Mouse (Mus musculus) lung, adult 2 months (tissue): ENCODE data around the gene Tcf7. TPM values are rescaled to one million over a fixed set of nuclear protein-coding genes. Genes with fewer than 3 reads are reported as not detected.

ENCODE experiments used
- DNase-seq: peaks from one replicate; pipeline ENCODE4 v3.0.0; 2022
- H3K4me1 ChIP-seq: fragments of 200-500 bp; 2 replicates; pipeline ENCODE4 v1.6.1; 2011; ENCODE audit warnings: low read length; ENCODE audit not compliant: control insufficient read depth, insufficient read depth
- H3K4me3 ChIP-seq: fragments of 200-500 bp; replicated peaks from 2 replicates; pipeline ENCODE3; 2011; ENCODE audit warnings: low read depth, mild to moderate bottlenecking, control low read depth, low read length; ENCODE audit errors: extremely low read depth
- CTCF ChIP-seq: fragments of 200-500 bp; IDR thresholded peaks from 2 replicates; pipeline ENCODE4 v1.5.1; 2011; ENCODE audit warnings: mild to moderate bottlenecking, low read length, control low read depth; ENCODE audit not compliant: insufficient read depth
- POLR2A ChIP-seq: fragments of 200-500 bp; IDR thresholded peaks from 2 replicates; pipeline ENCODE4 v1.6.1; 2011; ENCODE audit warnings: low read depth, mild to moderate bottlenecking, control low read depth, low read length, borderline replicate concordance; ENCODE audit errors: extremely low read depth
- WGBS: fragments of 180-500 bp; shearing (Covaris S2); methylation state at CpG from one replicate; pipeline ENCODE4 v1.1.7; 2018; 5-methylcytosine and 5-hydroxymethylcytosine counted together
- polyA plus RNA-seq: library from polyadenylated mRNA; depleted of rRNA; stranded (reverse); fragments of >200 nt; gene quantifications from 2 replicates; pipeline ENCODE4 v1.2.3, GENCODE M21; 2012

Tcf7 gene
- polyA plus RNA-seq, 1 experiment: 30.2 TPM

DNA sequence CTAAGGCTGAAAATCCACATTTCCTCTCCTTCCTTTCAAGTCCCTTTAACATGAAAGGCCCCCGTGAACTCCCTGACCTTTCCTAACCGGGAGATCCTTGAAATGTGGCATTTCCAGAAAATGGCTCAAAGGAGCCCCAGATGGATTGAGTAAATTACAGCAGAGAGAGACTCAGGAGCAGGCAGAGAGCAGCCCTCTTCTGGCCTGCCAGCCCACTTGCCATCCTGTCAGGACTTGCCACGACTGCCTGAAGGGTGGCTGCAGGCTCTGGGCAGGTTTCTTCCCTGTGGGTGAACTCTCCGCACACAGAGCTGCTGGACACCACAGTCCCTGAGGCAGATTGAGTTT is 4.1 kb upstream of the Tcf7 start:
- WGBS: 42% methylated on average over 4 of the region's 4 CpGs
- TF ChIP-seq POLR2A (no peak), CTCF (no peak)
- DNase-seq: no peak
- H3K4me1 ChIP-seq: 0 out of 2 replicates have a peak, but pooled peaks cover 4% of the 10 kb centered on the region
- no peak overlapping the region for H3K4me3 ChIP-seq

DNA sequence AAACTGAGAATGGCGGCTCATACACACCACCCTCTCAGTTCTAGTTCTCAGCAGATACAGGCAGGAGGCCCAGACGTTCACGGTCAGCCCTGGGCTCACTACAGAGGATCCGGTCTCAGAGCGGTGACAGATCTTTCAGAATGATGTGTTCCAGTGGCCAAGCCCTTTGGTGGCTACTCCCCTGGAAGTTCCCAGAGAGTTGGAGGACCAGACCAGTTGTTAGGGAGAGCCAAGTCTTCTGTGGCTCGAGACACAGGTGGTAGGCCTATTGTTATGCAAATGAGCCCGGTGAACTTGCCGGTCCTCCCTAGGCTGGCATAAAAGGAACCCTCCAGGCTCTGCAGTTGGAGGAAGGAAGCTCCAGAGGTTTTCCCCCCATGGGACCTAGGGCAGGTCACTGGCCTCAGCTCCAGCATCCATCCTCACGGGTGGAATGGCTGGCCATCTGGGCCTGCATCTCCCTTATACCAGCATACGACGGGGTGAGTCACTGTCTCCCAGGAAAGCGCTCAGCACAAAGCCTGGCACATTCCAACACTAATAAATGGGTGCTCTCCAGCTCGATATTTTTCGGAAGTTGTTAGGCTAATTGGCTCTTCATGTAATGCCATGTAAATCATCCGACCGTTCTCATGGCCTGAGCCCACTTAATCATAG is 3.6 kb upstream of the Tcf7 start:
- WGBS: 69% methylated on average over 16 of the region's 16 CpGs
- TF ChIP-seq POLR2A (no peak), CTCF (no peak)
- DNase-seq: no peak
- Histone ChIP-seq H3K4me1 (peaks cover 7% of the 10 kb centered on the region; the same call in 1 of the 2 replicates), H3K4me3 (no peak overlapping the region)

- Histone ChIP-seq H3K4me3 (peak overlapping the region; percentile 56), H3K4me1 (peaks cover 8% of the 10 kb centered on the region; the same call in 1 of the 2 replicates)
- peak; percentile 42; the same call in 1 of the 2 replicates for TF ChIP-seq POLR2A
- TF ChIP-seq CTCF: no peak
- DNase-seq: peak; percentile 64
- 8% methylated on average over 44 of the region's 44 CpGs for WGBS
Measured at GRCm38 (mm10) chr11:52283596-52284571, 1.1 kb upstream of the Tcf7 start.

DNA sequence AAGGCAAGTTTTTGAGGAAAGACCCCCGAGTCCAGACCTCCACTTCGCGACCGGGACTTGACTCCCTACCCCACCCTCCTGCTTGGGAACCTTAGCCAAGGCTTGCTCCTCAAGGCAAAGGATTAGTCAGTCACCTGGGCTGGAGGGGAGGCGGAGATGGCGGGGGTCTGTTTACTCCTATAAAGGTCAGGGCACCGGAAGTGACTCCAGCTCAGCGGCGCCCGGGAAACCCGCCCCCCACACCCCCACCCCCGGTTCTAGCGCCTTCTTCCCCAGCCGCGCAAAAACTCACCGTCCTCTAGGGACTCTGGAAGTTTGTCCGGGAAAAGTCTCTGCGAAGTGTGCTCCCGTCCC is 417 bp downstream of the Tcf7 start:
- no peak for DNase-seq
- no peak for TF ChIP-seq CTCF
- TF ChIP-seq POLR2A: no peak
- Histone ChIP-seq H3K4me1 (peaks cover 8% of the 10 kb centered on the region; the same call in 1 of the 2 replicates), H3K4me3 (peak overlapping the region; percentile 79)
- WGBS: 1% methylated on average over 19 of the region's 19 CpGs

GRCm38 (mm10) chr11:52281568-52282328 is 1.1 kb downstream of the Tcf7 start:
- WGBS: 64% methylated on average over 19 of the region's 19 CpGs
- TF ChIP-seq CTCF (no peak), POLR2A (no peak)
- Histone ChIP-seq H3K4me3 (peak overlapping the region; percentile 58), H3K4me1 (peaks cover 8% of the 10 kb centered on the region; the same call in 1 of the 2 replicates)
- no peak for DNase-seq

GRCm38 (mm10) chr11:52280566-52281455 is 2.0 kb downstream of the Tcf7 start:
- Histone ChIP-seq H3K4me1 (peaks cover 8% of the 10 kb centered on the region; the same call in 1 of the 2 replicates), H3K4me3 (peak overlapping the region; percentile 32)
- DNase-seq: no peak
- TF ChIP-seq CTCF (no peak), POLR2A (no peak)
- 85% methylated on average over 11 of the region's 11 CpGs for WGBS

- Histone ChIP-seq H3K4me1 (peaks cover 8% of the 10 kb centered on the region; the same call in 1 of the 2 replicates), H3K4me3 (no peak overlapping the region)
- TF ChIP-seq POLR2A: no peak
- no peak for TF ChIP-seq CTCF
- WGBS: 96% methylated on average over 8 of the region's 8 CpGs
- DNase-seq: no peak
Measured at GRCm38 (mm10) chr11:52279611-52280145, 3.1 kb downstream of the Tcf7 start.

- WGBS: 92% methylated on average over 6 of the region's 6 CpGs
- peaks cover 9% of the 10 kb centered on the region for H3K4me1 ChIP-seq
- no peak overlapping the region for H3K4me3 ChIP-seq
- no peak for DNase-seq
- TF ChIP-seq POLR2A (no peak), CTCF (no peak)
Measured at GRCm38 (mm10) chr11:52278991-52279390, 3.8 kb downstream of the Tcf7 start.
